Mouse (Mus musculus): ENCODE results near the gene Wnt3.

The Wnt3 gene

DNA sequence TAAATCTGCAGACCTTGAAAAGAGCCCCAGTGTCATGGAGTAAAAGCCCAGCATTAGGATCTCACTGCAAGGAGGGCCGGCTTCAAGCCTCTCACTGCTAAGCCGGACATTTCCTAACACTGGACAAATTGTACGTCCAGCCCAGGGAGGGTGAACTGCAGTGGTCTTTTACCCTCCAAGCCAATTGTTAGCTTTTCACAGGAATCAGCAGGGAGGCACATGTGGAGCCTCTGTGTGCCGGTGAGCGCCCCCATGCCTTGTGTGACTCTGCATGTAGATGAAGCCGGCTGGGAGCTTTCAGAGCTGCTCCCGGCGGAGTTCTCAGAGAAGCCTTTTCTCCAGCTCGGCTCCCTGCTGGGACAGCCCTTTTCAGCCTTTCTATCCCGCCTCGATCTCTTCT, 66.9 kb downstream of the Wnt3 start:
- DNase-seq (ENCODE audit: low spot score) = no peak

DNA sequence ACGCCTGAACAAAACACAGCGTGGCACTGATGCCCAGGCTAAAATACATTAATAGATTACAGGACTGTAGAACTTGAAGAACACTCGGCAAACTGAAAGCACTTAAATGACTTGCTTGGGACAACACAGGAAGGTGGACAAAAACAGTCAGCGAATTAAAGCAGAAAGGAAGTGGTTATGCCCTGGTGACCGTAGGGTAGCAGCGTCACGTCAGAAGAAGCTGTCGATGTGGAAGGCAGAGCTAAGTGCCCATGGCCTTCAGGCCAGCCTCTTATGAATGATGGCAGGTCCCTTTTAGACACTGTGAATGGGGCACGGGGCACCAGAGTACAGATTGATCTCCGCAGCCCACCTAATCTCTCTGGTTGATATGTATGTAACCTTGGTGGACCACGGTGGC, 74.3 kb downstream of the Wnt3 start:
- no peak for DNase-seq (ENCODE audit: low spot score)

DNA sequence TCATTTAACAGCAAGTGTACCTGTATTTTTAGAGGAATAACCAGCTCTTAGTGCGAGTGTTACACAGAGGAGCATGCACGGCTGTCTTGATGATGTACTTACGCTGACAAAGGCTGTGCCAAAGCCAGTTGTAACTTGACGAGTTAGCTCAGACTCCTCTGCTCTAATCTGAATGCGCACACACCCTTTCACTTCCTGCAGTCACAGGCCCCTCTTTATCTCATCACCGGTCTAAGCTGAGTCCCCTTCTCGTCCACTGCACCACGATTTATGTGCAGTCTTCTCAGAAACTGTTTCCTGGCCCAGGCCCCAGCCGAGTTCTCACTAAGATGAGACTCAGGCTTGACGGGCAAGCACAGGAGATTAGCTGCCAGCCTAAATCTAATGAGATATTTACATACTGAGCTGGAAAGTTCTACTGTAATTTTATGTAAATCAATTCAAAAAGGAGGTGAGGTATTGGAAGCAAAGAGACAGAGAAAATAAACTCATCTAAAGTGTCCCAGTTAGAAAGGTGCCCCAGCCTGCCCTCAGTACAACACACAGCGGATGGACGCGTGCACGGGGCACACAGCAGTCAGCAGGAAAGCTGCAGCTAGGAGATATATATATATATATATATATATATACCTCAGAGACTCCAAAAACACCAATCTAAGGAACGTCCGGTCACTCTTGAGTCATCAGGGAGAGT, 78.8 kb downstream of the Wnt3 start:
- DNase-seq (ENCODE audit: low spot score) = no peak

DNA sequence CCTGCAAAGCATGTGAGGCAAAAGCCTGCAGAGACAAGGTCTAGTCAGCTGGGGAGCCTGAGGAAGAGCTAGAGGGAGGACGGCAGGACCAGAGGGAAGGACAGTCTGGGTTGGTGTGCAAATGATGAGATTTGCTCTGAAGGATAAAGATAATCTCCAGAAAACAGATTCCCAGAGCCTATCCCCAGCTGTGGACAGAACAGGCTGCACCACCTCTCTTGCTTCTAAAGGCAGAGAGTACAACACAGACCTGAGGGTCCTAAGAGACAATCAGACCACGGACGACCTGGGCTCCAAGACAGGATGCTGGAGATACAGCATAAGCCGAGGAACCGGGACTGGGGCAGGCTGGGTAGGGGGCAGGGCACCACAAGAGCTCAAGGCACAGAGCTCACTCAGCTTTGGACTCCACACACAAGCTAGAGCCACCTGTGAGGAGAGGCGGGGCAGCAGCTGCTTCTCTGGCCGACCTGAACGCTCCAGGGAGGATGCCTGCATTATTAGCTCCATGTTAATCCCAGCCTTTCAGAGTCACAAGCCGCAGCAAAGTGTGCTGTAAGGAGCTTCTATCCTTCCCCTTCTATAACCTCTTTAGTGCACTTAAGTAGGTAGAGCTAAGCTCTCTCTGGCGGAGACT, 79.5 kb downstream of the Wnt3 start:
- no peak for DNase-seq (ENCODE audit: low spot score)

DNA sequence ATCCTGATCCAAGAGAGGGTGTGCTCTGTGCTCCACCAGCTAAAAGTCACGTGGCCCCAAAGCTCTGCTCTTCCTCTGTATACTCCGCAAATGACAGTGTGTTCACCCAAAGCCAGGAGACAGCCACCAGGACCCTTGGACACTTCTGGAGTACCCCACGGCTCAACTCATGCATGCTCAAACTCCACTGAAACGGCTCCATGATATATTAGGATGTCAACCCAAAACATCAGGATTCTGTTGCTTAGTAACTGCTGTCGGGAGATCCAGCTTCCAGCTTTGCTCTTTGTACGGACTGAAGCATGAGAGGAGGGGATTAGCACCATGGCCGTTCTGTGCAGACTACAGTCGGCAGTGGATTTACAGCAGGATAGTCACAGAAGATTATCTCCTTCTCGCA, 80.3 kb downstream of the Wnt3 start:
- DNase-seq (ENCODE audit: low spot score) = no peak

DNA sequence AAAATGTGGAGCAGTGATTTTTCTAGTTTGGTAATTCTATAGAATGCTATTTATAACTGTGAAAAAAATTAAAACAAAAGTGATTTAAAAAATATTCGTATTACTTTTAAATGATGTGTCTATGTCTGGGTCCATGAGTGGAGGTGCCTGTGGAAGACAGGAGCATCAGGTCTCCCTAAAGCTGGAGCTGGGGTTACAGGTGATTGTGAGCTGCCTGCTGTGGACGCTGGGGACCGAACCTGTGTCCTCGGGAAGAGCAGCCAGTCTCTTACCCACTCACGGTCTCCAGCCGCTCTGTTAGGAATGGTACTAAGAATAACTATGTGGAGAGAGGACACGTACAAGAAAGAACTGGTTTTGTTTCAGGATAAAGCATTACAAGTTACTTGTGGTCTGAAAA, 82.7 kb downstream of the Wnt3 start:
- no peak for DNase-seq (ENCODE audit: low spot score)

DNA sequence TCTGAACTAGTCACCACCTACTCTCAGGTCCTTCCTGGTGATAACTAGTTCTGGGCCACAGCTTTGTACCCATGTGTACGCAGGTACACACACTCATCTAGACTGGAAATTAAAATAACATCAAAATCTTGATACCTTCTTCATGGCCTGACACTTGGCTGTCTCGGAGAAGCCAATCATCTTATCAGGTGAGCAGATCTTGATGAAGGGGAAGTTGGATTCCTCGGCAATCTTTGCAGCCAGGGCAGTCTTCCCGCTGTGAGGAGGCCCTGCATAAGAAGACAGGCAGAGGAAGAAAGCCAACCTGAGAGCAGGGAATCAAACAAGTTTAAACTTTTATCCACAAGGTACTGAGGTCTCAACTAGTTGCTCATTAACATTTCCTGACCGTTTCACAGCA, 84.8 kb downstream of the Wnt3 start:
- no peak for DNase-seq (ENCODE audit: low spot score)

DNA sequence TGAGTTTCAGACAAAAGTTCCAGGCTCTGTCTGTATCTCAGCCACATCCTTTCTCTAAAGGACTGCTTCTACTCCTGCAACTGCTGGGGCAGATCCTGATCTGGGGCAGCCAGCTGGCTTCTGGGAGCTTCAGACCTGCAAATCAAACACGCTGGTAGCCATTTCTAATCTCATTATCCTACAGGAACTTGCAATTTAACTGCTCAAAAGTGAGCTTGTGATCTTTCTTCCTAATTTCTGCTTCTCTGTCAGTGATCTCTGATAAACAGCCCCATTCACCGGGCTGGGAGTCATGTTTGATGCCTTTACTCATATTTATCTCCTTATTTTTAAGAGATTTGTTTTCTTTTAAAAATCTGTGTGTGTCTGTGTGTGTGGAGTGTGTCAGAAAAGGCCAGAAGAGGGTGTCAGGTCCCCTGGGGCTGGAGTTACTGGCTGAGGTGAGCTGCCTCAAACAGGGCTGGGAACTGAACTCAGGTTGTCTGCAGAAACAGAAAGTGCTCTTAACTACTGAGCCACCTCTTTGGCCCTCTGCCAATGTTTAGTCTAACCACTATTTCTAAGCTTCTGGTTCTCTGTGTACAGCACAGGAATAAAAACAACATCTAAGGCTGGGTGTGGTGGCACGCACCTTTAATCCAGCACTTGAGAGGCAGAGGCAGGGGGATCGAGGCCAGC, 86.1 kb downstream of the Wnt3 start:
- no peak for DNase-seq (ENCODE audit: low spot score)

DNA sequence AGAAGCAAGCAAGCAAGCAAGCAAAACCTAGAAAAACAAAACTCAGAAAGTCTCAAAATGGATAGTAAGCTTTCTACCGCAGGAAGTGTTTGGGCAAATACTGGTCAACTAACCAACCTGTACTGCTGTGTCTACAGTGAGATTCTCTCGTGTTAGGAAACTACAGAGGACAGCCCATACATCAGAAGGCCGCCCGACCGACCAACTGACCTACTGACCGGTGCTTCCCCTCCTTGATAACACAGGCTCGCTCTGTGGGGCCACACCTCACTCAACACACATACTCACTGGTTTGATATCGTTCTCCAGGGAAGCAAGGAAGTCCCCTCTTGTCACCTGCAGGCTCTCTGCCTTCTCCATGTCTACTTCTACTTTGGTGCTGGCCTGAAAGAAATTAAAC, 89.0 kb downstream of the Wnt3 start:
- no peak for DNase-seq (ENCODE audit: low spot score)

DNA sequence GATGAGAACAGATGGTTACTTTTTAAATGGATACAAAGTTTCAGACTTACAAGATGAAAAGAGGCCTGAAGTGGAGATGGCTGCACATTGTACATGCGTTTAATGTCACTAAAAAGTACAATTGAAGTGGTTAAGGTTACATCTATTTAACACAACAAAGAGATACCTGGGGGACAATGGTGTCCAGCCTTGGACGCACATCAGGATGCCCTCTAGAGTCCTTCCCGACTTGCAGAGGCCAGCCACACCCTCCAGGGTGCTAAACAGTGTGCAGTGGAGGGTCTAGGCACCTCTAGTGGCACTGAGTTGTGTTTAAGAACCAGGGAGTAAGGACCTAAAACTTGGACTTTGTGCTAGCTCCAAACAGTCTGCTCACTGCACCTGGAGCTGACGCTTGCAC, 90.5 kb downstream of the Wnt3 start:
- no peak for DNase-seq (ENCODE audit: low spot score)

DNA sequence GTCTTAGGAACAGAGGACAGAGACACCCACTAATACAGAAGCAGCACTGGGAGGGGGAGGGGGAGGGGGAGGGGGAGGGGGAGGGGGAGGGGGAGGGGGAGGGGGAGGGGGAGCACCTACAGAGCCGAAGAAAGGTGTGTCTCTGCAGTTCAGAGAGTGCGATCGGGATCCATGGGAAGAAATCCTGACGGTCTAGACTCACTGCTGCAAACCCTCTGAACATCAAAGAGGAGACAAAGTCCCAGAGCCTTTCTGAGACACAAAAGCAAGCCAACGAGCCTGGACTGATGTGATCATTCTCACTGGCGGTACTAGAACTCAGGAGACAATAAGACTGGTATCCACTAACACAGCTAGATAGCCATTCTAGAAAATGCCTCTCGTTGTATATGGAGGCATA, 91.4 kb downstream of the Wnt3 start:
- no peak for DNase-seq (ENCODE audit: low spot score)

Measured in urinary bladder, postnatal 10 days (tissue).